ENCODE assay signal across 12 mouse cellular contexts in genomic region chr1:179458236-179458986, GRCm38 (mm10). TPM values are rescaled to one million over a fixed set of nuclear protein-coding genes. Genes with fewer than 3 reads are reported as not detected.
DNase-seq lines count a peak whose midpoint lies in the region; ATAC-seq and TF ChIP-seq lines count a peak whose summit lies in the region.
"Had no signal": no experiment of that assay in that cellular context is flagged by ENCODE, and none has a peak within 500 bp of the region (broad histone marks: within the 10 kb centered on the region; RNA-seq: fewer than 3 reads in every experiment).

No protein-coding gene starts in this region.

- TF ChIP-seq EP300 in heart, adult 2 months (IDR thresholded peaks at IDR 0.05; ENCODE audit: insufficient read depth, low read depth, low read length) = no peak
- TF ChIP-seq EP300 in lung, postnatal 0 days (IDR thresholded peaks at IDR 0.05) = peak; percentile 37; the same call in 1 of the 2 replicates

- no peaks in the 10 kb centered on the region for H3K9me3 ChIP-seq in heart, embryonic 11.5 days (replicated peaks; ENCODE audit: control insufficient read depth, low read length)
- H3K9me3 ChIP-seq in intestine, embryonic 15.5 days = no peaks in the 10 kb centered on the region
- no peaks in the 10 kb centered on the region for H3K9me3 ChIP-seq in lung, postnatal 0 days (ENCODE audit: low read length)
- H3K9me3 ChIP-seq: liver, embryonic 12.5 days had no signal

- H3K4me2 ChIP-seq in heart, embryonic 11.5 days = no peak overlapping the region
- no peak overlapping the region for H3K4me2 ChIP-seq in intestine, embryonic 15.5 days (replicated peaks)
- no peak overlapping the region for H3K4me2 ChIP-seq in lung, postnatal 0 days (replicated peaks; ENCODE audit: low read depth, low read length)
- H3K4me2 ChIP-seq: liver, embryonic 12.5 days had no signal

- 65% methylated on average over 9 of the region's 9 CpGs for WGBS in heart, embryonic 11.5 days (ENCODE audit: insufficient replicate concordance)
- 69% methylated on average over 9 of the region's 9 CpGs for WGBS in heart, adult 2 months
- WGBS in intestine, embryonic 15.5 days = 37% methylated on average over 9 of the region's 9 CpGs
- WGBS in lung, postnatal 0 days = 40% methylated on average over 9 of the region's 9 CpGs

- no peak for TF ChIP-seq CTCF in heart, adult 2 months (IDR thresholded peaks at IDR 0.05)
- TF ChIP-seq CTCF in lung, postnatal 0 days (IDR thresholded peaks at IDR 0.05) = no peak

- H3K4me1 ChIP-seq in heart, embryonic 11.5 days (ENCODE audit: control insufficient read depth, insufficient read depth, low read length) = peaks cover 8% of the 10 kb centered on the region
- H3K4me1 ChIP-seq in heart, adult 2 months (ENCODE audit: control insufficient read depth, insufficient read depth, low read length) = no peaks in the 10 kb centered on the region
- H3K4me1 ChIP-seq in intestine, embryonic 15.5 days (replicated peaks) = 0 out of 2 replicates have a peak, but pooled peaks cover 8% of the 10 kb centered on the region
- H3K4me1 ChIP-seq in lung, postnatal 0 days (ENCODE audit: insufficient read depth, low read depth, low read length) = 0 out of 2 replicates have a peak, but pooled peaks cover 3% of the 10 kb centered on the region
- H3K4me1 ChIP-seq: liver, embryonic 12.5 days had no signal

- no peak for TF ChIP-seq POLR2A in heart, adult 2 months (IDR thresholded peaks at IDR 0.05; ENCODE audit: insufficient read depth, low read depth, low read length)

- DNase-seq in heart, adult 2 months = no peak
- DNase-seq in embryo, embryonic 11 days = peak; percentile 63
- peak; percentile 91 for DNase-seq in lung, postnatal 0 days (ENCODE audit: low spot score)
- no peak for DNase-seq in right cerebral cortex, adult 18-20 months
- no peak for DNase-seq in urinary bladder, adult 18-20 months (ENCODE audit: low spot score in 2 of 2)
- DNase-seq in layer of hippocampus, adult 8-10 months (ENCODE audit: low spot score in 2 of 2) = no peak
- DNase-seq: right cerebral cortex, postnatal 14 days; thymus, postnatal 14 days had no signal

- intact Hi-C loops in heart, adult 2 months (cut with DNase I) = no loop called here

- H3K27me3 ChIP-seq in heart, embryonic 11.5 days (ENCODE audit: control insufficient read depth, insufficient read depth, low read length) = no peaks in the 10 kb centered on the region
- no peaks in the 10 kb centered on the region for H3K27me3 ChIP-seq in heart, adult 2 months (ENCODE audit: control insufficient read depth, insufficient read depth, low read length)
- no peaks in the 10 kb centered on the region for H3K27me3 ChIP-seq in intestine, embryonic 15.5 days (replicated peaks)
- H3K27me3 ChIP-seq in lung, postnatal 0 days (replicated peaks; ENCODE audit: insufficient read depth, low read length) = no peaks in the 10 kb centered on the region
- H3K27me3 ChIP-seq: liver, embryonic 12.5 days had no signal

- H3K36me3 ChIP-seq in heart, embryonic 11.5 days (ENCODE audit: control insufficient read depth, insufficient read depth, low read length) = no peaks in the 10 kb centered on the region
- no peaks in the 10 kb centered on the region for H3K36me3 ChIP-seq in heart, adult 2 months (ENCODE audit: control insufficient read depth, insufficient read depth, low read length)
- no peaks in the 10 kb centered on the region for H3K36me3 ChIP-seq in intestine, embryonic 15.5 days
- no peaks in the 10 kb centered on the region for H3K36me3 ChIP-seq in lung, postnatal 0 days (ENCODE audit: insufficient read depth, low read length)
- H3K36me3 ChIP-seq: liver, embryonic 12.5 days had no signal

- H3K79me2 ChIP-seq in heart, adult 2 months (replicated peaks; ENCODE audit: control insufficient read depth, insufficient read depth, low read length) = no peaks in the 10 kb centered on the region

- H3K27ac ChIP-seq in heart, embryonic 11.5 days (ENCODE audit: low read depth, low read length) = peak overlapping the region; percentile 35; the same call in 1 of the 2 replicates
- H3K27ac ChIP-seq in heart, adult 2 months = no peak overlapping the region
- H3K27ac ChIP-seq in intestine, embryonic 15.5 days = no peak overlapping the region
- peak overlapping the region; percentile 15; the same call in 1 of the 2 replicates for H3K27ac ChIP-seq in lung, postnatal 0 days (ENCODE audit: low read length)
- H3K27ac ChIP-seq: liver, embryonic 12.5 days had no signal

- H3K4me3 ChIP-seq in heart, embryonic 11.5 days (ENCODE audit: low read depth, low read length) = no peak overlapping the region
- H3K4me3 ChIP-seq in heart, adult 2 months = no peak overlapping the region
- no peak overlapping the region for H3K4me3 ChIP-seq in intestine, embryonic 15.5 days (replicated peaks)
- H3K4me3 ChIP-seq in lung, postnatal 0 days (ENCODE audit: low read depth, low read length) = no peak overlapping the region
- H3K4me3 ChIP-seq: liver, embryonic 12.5 days had no signal

- no peak for ATAC-seq in heart, embryonic 11.5 days (replicated peaks; ENCODE audit: insufficient number of reproducible peaks, low FRiP score, low TSS enrichment)
- ATAC-seq in intestine, embryonic 15.5 days = 0 out of 2 replicates have a peak, but pooled peaks have one; percentile 48
- peak; percentile 90 for ATAC-seq in lung, postnatal 0 days
- ATAC-seq: CD4-positive, CD25-positive, alpha-beta regulatory T cell, adult 4 months; liver, embryonic 12.5 days had no signal

- H3K9ac ChIP-seq in heart, embryonic 11.5 days (ENCODE audit: low read depth, low read length) = no peak overlapping the region
- H3K9ac ChIP-seq in heart, adult 2 months (ENCODE audit: low read depth, low read length) = no peak overlapping the region
- H3K9ac ChIP-seq in intestine, embryonic 15.5 days = no peak overlapping the region
- H3K9ac ChIP-seq in lung, postnatal 0 days (replicated peaks; ENCODE audit: low read depth) = no peak overlapping the region
- H3K9ac ChIP-seq: liver, embryonic 12.5 days had no signal

RNA-seq across cellular contexts. Expression of gene Smyd3, which starts 59.4 kb away (rescaled TPM):
- 12.2 and 12.6 TPM in 2 replicates for polyA plus RNA-seq in heart, embryonic 11.5 days (2014; fragmentation: Nextera tagmentation; extraction: Ambion mirVana)
- total RNA-seq in heart, adult 2 months (2021) = 1 to 10 TPM; 7.6 to 8.1 TPM
- 2.7 and 4.2 TPM in 2 replicates for polyA plus RNA-seq in heart, adult 2 months (2012; rRNA removed)
- 15.3 and 18.1 TPM in 2 replicates for polyA plus RNA-seq in intestine, embryonic 15.5 days (2015; fragmentation: Nextera tagmentation; extraction: Ambion mirVana)
- 5.8 and 6.5 TPM in 2 replicates for polyA plus RNA-seq in lung, postnatal 0 days (2015; fragmentation: Nextera tagmentation; extraction: Ambion mirVana)
- total RNA-seq in layer of hippocampus, adult 8-10 months (2022) = 10 to 100 TPM; 25.1 to 28.9 (median 26.2) TPM

Comparison
In these comparisons a context has a peak if more than half of its experiments do, and no peak if none do; other contexts are left out.
1. H3K27ac ChIP-seq: peak in heart, embryonic 11.5 days (single experiment) and lung, postnatal 0 days (single experiment); none in heart, adult 2 months (single experiment) and intestine, embryonic 15.5 days (single experiment).
2. DNase-seq: peak in embryo, embryonic 11 days (single experiment) and lung, postnatal 0 days (single experiment); none in heart, adult 2 months (0 of 2), right cerebral cortex, adult 18-20 months (single experiment), urinary bladder, adult 18-20 months (0 of 2) and layer of hippocampus, adult 8-10 months (0 of 2).